Mouse (Mus musculus) small intestine, adult 2 months (tissue): Measurements from ENCODE around the gene Mgrn1.

Experiments
- CTCF ChIP-seq: fragments of 200-500 bp; IDR thresholded peaks from 2 replicates; pipeline ENCODE4 v1.5.1; 2012; ENCODE audit warnings: low read depth, mild to moderate bottlenecking, control low read depth, inconsistent platforms, low read length, moderate library complexity, mixed read lengths; ENCODE audit not compliant: insufficient replicate concordance, insufficient read length; ENCODE audit errors: extremely low read depth
- POLR2A ChIP-seq: fragments of 200-500 bp; IDR thresholded peaks from 2 replicates; pipeline ENCODE4 v1.6.1; 2012; ENCODE audit warnings: low read depth, mild to moderate bottlenecking, control low read depth, inconsistent platforms, low read length, moderate library complexity

DNA sequence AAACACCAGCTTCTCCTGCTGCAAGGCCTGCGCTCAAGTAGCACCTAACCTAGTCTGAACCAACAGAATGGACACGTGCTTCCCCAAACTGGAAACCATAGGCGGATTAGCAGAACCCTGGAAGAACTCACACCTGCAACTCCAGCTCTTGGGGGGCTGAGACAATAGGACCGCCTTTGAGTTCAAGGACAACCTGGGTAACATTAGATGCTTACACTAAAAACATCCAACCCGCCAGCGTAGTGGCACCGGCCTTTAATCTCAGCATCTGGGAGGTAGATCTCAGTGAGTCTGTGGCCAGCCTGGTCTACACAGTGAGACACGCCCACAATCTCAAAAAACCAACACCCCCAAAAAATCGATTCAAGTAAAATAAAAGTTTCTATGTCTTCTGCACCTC, 77.3 kb downstream of the Mgrn1 start:
- TF ChIP-seq CTCF, result no peak
- no peak for TF ChIP-seq POLR2A
